Mouse (Mus musculus) embryo, embryonic 11 days (tissue): Measurements from ENCODE around the gene Kdm5b.

Experiments used
- DNase-seq: peaks from one replicate; pipeline ENCODE4 v3.0.0-alpha.2; 2015

The Kdm5b gene

DNA sequence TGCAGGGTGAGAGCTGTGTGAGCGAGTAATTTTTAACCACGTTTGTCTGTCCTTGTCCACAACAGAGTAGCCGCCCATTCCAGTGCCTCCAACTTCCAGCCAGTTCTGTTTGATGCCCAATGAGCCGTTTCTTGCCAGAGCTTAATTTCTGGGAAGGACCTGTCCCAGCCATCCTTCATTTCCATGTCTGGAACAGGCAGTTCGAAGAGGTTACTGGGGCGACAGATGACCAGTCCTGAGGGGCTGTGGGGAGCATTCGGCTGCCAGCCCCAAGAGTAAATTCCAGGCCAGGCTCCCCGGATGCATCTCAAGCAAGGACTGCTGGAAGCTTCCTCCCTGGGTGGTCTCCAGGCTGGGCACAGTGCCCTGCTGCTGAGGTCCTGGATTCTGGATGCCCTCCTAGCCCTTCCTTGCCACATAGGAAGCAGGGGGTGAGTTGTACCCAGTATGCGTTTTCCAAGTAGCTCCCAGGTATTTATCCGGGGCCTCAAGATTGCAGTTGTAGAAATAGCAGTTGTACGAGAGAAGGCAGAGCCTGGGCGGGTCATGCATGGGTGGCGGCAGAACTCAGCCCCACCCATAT lies 91.4 kb downstream of the Kdm5b start:
- no peak for DNase-seq

DNA sequence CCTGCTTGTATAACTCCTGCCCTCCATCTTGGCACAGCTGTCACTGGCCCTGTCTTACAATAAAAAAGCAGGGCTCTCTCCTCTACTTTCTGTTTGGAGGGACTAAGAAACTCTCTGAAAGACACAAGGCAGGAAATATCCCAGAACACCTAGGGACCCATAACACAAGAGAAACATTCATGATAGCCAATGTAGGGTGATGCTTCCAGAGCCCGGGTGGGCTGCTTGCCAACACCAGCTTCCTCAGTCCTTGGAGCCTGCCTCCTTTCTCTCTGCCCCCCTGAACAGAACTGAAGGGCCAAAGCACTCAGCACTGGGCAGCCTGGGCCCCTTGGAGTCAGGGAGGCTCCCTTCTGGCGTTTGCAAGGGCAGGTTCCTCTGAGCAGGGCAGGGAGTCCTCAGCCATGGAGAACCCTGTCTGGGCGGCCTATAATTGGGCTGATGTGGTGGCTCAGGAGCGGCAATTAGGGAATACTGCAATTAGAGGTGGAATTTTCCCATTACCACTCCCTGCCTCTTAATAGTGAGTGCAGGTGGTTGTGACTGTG lies 92.0 kb downstream of the Kdm5b start:
- DNase-seq: no peak

DNA sequence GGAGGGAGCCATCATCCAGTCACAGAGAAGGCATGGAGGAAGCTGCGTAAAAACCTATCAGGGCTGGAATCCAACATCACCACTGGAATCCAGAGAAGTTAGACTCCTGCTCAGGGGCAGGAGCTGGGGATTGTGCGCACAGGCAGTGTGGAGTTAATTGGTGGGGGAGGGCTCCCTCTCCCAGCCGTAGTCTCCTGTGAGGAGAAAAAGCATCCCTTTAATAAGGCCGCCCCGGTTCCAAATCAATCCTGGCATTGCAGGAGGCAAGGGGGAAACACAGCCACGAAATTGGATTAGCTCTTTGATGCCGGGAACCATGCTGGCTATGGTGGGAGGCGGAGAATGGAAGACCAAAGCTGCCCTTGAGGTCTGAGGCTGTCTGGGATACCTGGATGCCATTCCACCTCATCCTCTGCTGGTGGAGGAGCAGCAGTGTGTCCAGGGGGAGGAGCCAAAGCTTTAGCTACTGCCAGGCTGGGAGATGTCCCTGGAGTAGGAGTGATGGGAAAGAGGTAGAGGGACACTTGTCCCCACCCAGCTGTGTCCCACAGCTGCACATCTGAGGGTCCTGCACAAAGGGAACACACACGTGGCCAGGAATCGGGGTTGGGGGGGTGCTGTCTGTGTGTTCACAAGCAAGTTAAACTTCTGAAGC lies 93.8 kb downstream of the Kdm5b start:
- DNase-seq: no peak

DNA sequence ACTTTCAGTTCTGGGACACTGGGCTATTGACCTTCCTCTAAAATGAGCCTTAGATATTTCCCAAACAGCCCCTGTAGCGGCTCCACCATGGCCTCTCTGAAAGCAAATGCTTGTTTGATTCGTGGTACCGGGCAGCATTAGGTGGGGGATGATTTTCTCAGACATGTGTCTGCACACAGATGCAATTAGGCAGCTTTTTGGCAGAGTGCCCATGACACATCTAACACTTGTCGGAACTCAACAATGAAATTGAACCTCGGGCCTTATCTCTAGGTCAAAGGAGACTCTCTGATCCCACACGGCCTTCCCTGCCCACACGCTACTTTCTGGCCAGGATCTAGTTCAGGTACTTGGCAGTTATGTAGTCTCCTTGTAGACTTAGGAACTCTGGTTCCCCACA lies 98.9 kb downstream of the Kdm5b start:
- DNase-seq: no peak

DNA sequence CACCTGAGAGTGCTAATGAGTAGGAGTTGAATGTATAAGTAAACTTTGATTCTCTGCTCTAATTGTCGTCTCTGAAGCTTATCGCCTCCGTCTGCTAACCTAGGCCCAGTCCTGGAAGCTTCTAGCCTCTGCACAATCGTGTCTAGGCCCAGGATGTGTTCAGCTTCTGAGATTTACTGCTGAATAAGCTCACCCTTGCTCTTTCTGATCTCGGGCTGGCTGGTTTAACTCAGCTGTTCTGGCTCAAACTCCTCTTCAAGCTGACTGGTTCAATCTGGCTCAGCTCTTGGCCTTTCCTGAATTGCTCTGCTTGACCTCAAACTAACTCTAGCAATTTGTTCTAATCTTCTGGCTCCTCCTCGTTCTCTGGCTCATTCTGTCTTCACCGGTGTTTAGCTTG lies 100.2 kb downstream of the Kdm5b start:
- no peak for DNase-seq

DNA sequence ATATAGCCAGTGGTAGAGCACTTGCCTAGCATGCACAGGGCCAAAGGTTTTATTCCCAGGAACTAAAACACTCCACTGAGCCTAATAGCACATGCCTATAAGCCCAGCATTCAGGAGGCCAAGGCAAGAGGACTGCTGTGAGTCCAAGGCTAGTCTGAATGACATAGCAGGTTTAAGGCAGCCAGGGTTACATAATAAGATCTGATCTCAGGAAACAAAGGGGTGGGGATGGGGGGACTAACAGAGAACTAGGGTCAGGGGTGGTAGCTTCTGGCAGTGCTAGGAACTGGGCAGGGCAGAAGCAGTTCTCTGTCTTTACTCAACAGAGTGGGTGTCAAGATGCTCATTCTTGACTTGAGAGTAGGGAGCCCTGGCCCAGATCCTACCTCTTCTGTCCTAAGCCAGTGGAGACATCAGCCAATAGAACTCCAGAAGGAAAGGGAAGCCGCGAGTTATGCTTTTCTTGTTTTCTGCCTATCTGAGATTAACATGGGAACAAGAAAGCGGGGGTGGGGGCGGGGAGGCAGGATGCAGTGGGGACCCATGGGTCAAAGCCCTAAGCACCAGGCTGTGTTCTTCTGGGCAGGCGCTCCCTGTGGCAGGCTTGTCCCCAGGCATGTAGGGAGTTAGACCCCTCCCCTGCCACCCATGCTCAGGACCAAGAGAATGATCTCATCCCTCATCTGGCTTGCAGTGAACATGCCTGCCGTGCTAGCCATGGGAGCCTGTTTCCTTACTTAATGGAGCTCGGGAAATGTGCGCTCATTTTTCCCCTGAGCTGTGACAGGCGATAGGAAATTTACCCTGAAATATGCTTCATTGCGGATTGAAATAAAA lies 111.5 kb downstream of the Kdm5b start:
- no peak for DNase-seq

DNA sequence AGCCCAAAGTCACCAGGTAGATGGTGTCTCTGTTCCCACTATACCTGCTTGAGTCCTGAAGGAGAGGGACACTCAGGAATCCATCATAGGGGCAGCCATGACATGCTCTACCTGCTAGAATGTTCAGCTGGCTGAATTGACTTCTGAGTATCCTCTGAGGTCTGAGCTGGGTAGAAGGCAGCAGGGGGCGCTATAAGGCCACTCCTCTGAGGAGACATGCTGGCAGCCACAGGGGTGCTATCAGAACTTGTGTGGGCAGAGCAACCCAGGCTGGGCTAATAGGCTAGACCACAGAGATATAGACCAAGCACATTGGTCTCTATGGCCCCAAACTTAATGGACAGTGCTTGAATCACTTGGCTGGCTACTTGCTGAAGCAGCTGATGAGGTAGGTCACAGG lies 114.3 kb downstream of the Kdm5b start:
- no peak for DNase-seq

DNA sequence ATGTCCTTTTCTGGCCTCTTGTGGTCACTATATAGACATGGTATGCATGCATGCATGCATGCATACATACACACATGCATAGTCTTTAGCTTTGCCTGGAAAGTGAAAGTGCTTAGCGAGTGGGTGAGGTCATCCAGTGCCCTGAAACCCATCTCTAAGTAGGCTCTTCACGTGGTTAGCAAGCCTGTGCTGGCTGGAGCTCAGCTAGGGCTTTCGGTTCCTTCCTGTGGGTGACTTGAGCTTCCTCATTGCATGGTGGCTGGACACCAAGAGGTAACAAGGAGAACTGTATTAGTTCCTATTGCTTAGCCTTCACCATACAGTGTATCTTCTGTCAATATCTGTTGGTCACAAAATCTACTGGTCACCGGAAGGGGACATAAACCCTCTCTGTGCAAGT lies 119.5 kb downstream of the Kdm5b start:
- no peak for DNase-seq

DNA sequence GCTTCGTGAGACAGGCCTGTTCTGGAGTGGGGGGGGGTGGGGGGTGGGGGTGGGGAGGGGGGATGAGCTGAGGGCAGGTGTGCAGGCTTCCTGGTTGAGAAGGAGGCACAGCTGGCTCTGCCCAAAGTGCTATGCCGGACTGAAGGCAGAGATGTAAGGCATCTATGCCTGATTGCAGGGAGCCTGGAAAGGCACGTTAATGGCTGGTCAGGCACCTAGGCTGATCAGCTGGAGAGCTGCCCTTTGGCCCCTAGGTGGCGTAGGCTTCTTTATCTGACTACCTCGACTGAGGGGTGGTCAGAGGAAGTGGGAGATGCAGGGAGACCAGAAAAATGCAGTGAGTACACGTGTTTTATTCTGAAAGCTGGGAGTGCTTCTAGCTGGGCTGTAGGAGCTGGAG lies 120.6 kb downstream of the Kdm5b start:
- peak; percentile 61 for DNase-seq

DNA sequence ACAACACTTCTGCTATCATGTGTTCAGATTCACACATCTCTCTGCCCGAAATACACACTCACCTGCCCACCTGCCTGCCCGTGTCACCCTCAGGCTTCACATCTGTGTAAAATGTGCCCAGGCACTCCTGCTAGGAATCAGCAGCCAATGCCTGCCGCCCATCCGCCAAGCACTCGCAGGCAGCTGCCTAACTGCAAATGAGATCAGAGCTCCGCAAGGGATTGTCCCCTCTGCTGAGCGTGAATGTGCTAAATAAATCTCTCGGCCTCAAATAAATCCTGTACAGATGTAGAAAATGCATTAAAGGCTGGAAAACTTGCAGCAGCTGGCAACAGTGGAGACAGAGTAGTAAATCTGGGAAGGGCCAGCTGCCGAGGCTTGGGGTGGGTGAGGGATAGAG lies 122.5 kb downstream of the Kdm5b start:
- no peak for DNase-seq
